Mouse (Mus musculus): ENCODE data around the gene Olfr1436. TPM values are rescaled to one million over a fixed set of nuclear protein-coding genes. Genes with fewer than 3 reads are reported as not detected.

Olfr1436 gene
- polyA plus RNA-seq (2017; shearing (Covaris generic)), result not detected

DNA sequence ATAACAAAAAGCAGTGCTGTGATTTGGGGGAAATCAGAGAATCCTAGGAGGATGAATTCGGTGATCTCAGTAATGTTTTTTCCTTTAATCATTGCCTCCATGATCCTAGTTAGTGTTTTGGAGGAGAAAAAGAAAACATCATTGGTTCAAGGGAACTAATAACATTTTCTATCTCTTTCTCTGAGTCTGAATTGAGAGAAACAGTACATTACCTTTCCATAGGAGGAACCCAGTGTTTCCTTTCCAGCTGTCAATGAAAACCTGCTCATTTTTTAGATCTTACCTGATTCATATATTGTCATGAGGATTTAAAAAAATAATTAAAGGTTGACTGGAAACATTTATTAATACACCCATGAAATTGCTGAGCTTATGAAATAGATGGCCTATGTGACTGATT is at the start of gene Olfr1436:
Gene Olfr1436, minus strand, starts transcription at position 101 of the 400 bp plus-strand sequence.

GRCm38 (mm10) chr19:12335810-12336209 is 36.9 kb upstream of the Olfr1436 start, which contains the start of gene Olfr1438-ps1:
TSS of gene Olfr1438-ps1 (minus strand) at chr19:12335910.

DNA sequence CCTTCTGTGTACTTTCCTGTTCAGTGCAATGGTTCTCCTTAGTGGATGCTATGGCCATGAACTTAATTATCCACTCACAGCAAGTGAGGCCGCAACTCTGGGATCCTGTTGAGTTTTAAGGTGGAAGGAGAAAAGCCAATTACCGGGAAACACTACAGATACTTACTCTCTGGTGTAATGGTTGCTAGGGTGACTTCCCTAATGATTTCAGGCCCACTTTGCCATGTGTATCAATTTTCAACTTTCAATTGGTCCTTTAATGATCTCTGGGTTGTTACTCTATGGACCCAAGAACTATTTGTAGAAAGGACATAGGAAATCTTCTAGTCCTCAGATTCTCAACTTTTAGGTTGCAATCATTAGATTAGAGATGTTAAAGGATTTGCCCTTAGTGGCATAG is 26.1 kb upstream of the Olfr1436 start, which contains the start of gene Olfr1437:
Gene Olfr1437, minus strand, starts transcription at position 101 of the 400 bp plus-strand sequence.

GRCm38 (mm10) chr19:12279554-12279953 is 19.4 kb downstream of the Olfr1436 start, which contains the start of gene Olfr1434:
TSS of gene Olfr1434 (plus strand) at chr19:12279854.

DNA sequence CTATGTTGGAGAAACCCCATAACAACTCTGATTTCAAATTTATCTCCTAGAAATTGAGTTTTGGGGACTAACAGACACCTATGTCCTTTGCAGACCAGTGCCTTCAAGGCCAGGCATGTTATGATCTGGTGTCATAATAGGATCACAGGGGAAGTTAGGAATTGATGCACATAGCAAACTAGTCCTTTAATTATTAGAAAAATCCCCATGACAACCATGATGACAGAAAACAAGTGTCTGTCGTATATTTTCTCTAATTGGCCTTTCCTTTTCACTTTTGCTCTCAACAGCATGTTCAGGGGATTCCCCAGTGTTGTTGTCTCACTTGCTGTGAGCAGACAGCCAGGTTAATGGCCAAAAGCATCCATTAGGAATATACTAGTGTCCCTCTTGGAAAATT is 38.2 kb downstream of the Olfr1436 start, which contains the start of gene Olfr235:
Gene Olfr235, plus strand, starts transcription at position 301 of the 400 bp plus-strand sequence.

Other genes starting within 250 kb of the Olfr1436 start
- not detected for gene Olfr1424, start 236.4 kb downstream of the Olfr1436 start, polyA plus RNA-seq (2017; shearing (Covaris generic))
- not detected for gene Olfr1425, start 221.4 kb downstream of the Olfr1436 start, polyA plus RNA-seq (2017; shearing (Covaris generic))
- gene Olfr1426, start 207.1 kb downstream of the Olfr1436 start, polyA plus RNA-seq (2017; shearing (Covaris generic)), result not detected
- gene Olfr1427, start 195.8 kb downstream of the Olfr1436 start, polyA plus RNA-seq (2017; shearing (Covaris generic)), result not detected
- gene Olfr1428, start 183.2 kb downstream of the Olfr1436 start, polyA plus RNA-seq (2017; shearing (Covaris generic)), result not detected
- not detected for gene Olfr76, start 175.9 kb downstream of the Olfr1436 start, polyA plus RNA-seq (2017; shearing (Covaris generic))
- gene Olfr1555-ps1, start 129.0 kb downstream of the Olfr1436 start, polyA plus RNA-seq (2017; shearing (Covaris generic)), result 0.10 TPM
- gene Olfr1431, start 98.5 kb downstream of the Olfr1436 start, polyA plus RNA-seq (2017; shearing (Covaris generic)), result not detected
- gene Olfr1432, start 66.5 kb downstream of the Olfr1436 start, polyA plus RNA-seq (2017; shearing (Covaris generic)), result not detected
- not detected for gene Olfr262, start 57.5 kb downstream of the Olfr1436 start, polyA plus RNA-seq (2017; shearing (Covaris generic))
- not detected for gene Olfr235, start 38.1 kb downstream of the Olfr1436 start, polyA plus RNA-seq (2017; shearing (Covaris generic))
- gene Olfr1434, start 19.3 kb downstream of the Olfr1436 start, polyA plus RNA-seq (2017; shearing (Covaris generic)), result not detected
- not detected for gene Olfr1437, start 26.0 kb upstream of the Olfr1436 start, polyA plus RNA-seq (2017; shearing (Covaris generic))
- not detected for gene Olfr1438-ps1, start 36.8 kb upstream of the Olfr1436 start, polyA plus RNA-seq (2017; shearing (Covaris generic))
- gene Olfr1440, start 88.1 kb upstream of the Olfr1436 start, polyA plus RNA-seq (2017; shearing (Covaris generic)), result not detected
- gene Olfr1441, start 118.3 kb upstream of the Olfr1436 start, polyA plus RNA-seq (2017; shearing (Covaris generic)), result not detected
- gene Pfpl, start 128.8 kb upstream of the Olfr1436 start, polyA plus RNA-seq (2017; shearing (Covaris generic)), result not detected
- gene Mpeg1, start 161.6 kb upstream of the Olfr1436 start, polyA plus RNA-seq (2017; shearing (Covaris generic)), result 0.53 TPM
- gene Dtx4, start 202.3 kb upstream of the Olfr1436 start, polyA plus RNA-seq (2017; shearing (Covaris generic)), result 6.2 TPM
- 47.0 TPM for gene Fam111a, start 246.6 kb upstream of the Olfr1436 start, polyA plus RNA-seq (2017; shearing (Covaris generic))

Data from CD4-positive, CD25-positive, alpha-beta regulatory T cell, adult 9 weeks (primary cell).